Mouse (Mus musculus): ENCODE measurements at regions not wholly inside any gene's neighbourhood (a gene's known extent, or its start where the extent isn't known, plus 50 kb on each side); places are given as distances from the start of the nearest gene placed in this dataset.

DNA sequence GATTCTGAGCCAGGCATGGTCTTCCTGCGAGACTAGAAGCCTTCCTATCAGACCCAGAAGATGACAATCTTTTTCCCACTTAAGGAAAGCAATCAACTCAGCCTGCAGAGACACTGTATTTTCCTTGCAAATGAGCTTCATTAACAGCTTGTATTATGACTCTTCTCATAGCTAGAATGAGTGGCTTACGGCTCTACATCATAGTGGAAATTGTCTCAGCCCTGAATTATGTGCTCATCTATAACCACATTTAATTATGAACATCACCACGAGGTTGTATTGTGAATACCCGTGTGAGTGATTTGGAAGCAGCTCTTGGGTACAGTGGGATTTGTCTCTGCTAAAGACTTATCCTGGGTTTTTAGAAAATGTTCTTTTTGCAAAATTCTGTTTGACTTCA is 97.2 kb upstream of the Nck2 start:
- no peak for TF ChIP-seq GATA1 (IDR thresholded peaks at IDR 0.05; ENCODE audit: low read length)

DNA sequence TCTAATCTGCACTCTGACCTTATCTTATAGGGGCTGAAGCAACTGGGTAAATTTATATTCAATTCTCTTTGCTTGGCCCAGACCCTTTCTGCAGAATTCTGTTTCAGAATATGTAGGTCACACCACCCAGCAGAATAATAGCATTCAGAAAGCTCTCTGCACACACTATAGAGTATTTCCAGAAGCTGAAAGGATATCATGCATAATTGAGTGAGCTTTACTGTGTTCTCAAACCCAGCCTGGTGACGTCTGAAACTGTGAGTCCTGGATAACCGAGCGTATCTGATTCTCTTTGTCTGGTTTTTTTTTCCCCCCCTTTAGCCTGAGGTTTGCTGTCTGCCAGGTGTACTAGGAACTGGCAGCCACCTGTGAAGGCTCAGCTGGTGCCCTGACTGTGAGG is 94.4 kb upstream of the Nck2 start:
- no peak for TF ChIP-seq GATA1 (IDR thresholded peaks at IDR 0.05; ENCODE audit: low read length)

DNA sequence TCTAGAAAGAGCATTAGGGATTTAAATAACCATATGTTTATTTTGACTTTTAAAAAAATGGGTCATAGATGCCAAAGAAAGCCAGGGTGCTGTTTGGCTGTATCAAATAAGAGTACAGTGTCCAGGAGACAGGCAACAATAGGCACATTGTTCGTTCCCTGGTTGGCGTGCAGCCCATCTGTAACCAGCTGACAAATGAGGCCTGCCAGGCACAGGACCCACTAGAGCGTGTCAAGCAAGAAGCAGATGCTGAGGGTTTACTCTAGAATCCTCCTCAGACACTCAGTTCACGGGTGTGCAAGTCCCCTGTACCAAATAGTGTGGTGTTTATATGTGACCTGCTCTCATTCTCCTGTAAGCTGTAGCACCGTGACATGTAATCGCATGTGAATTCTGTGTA is 86.2 kb upstream of the Nck2 start:
- no peak for TF ChIP-seq GATA1 (IDR thresholded peaks at IDR 0.05; ENCODE audit: low read length)

DNA sequence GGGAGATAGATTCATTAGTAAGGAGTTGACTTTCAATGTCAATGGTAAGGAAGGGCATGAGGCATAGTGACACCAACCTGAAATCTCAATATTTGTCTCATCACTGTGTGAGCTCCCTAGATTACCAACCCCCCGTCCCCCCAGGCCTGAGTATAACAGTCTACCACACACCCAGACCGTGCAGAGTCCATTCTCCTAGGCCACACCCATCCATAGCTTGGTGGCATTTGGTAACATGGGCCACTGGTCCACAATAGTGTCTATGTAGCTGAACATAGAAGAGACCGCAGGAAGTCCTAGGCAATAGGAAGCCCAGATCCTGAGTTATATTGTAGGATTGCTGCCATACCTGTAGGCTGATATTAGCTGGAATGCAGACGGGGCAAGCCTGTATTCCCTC is 84.7 kb upstream of the Nck2 start:
- no peak for TF ChIP-seq GATA1 (IDR thresholded peaks at IDR 0.05; ENCODE audit: low read length)

- no peak for TF ChIP-seq GATA1 (IDR thresholded peaks at IDR 0.05; ENCODE audit: low read length)
These were observed 84.1 kb upstream of the Nck2 start for GRCm38 (mm10) chr1:43360291-43360690.

DNA sequence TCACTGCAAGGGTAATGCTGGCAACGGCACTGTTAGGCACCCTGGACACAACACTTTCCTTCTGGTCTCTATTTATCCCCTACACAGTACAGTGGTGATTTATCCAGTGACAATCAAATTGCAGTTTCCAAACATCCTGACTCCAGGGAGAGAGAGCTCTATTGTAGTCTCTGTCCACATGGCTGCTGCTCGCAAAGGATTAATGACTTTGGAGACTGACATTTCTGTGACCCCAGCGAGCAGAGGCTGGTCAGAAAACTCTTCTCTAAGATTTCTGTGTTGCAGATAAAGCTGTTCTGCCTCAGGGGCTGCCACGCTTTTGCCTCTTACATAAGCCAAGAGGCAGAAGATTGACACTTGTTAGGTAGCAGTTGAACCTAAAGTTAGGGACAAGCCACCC is 83.6 kb upstream of the Nck2 start:
- TF ChIP-seq GATA1 (IDR thresholded peaks at IDR 0.05; ENCODE audit: low read length), result no peak

GRCm38 (mm10) chr1:43361455-43361863 is 82.9 kb upstream of the Nck2 start:
- no peak for TF ChIP-seq GATA1 (IDR thresholded peaks at IDR 0.05; ENCODE audit: low read length)

- no peak for TF ChIP-seq GATA1 (IDR thresholded peaks at IDR 0.05; ENCODE audit: low read length)
These were observed 82.2 kb upstream of the Nck2 start for GRCm38 (mm10) chr1:43362136-43362535.

GRCm38 (mm10) chr1:43363178-43363577 is 81.2 kb upstream of the Nck2 start:
- no peak for TF ChIP-seq GATA1 (IDR thresholded peaks at IDR 0.05; ENCODE audit: low read length)

DNA sequence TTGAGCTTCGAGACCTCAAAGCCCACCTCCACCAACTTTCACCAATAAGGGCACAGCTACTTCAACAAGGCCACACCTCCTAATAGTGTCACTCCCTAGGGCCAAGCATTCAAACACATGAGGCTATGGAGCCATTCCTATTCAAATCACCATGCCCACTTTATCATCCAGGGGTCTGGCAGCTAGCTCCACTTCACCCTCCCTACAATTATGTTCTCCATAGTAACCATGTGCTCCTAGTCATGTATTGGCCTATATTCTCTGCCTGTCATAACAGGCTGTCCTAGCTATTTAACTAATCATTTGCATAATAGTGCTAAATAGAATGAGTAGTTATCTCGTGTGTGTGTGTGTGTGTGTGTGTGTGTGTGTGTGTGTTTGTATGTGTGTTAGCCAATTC is 77.9 kb upstream of the Nck2 start:
- TF ChIP-seq GATA1 (IDR thresholded peaks at IDR 0.05; ENCODE audit: low read length), result no peak

DNA sequence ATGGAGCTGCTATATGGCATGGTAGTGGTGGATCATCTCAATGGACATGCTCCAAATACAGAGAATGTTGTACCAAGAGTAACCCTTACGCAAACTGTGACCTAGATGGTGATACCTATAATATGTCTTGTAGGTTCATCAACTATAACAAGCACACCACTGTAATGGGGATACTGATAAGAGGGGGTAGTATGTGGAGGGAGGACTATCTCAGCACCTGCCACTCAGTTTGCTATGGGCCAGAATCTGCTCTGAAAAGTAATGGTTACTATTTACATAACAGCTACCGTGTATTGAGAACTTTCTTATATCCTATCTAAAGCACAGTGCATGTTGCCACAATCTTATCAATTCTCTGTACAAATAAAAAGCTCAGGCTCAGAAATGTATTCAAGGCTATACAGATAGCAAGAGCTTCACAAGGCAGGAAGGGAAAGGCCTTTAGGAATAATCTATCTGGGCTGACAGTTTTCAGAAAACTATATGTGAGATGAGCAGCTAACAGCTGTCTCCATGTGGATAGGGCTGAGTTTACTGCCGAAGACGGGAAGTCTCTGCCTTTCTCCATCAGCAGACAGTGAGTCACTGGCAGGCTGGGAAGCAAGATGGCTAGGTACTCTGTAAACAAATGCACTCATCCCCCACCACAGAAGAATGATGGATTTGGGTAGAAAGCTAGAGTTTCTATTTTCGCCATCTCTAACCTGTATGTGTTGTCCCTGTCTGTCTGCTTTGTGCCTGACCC is 77.1 kb upstream of the Nck2 start:
- no peak for TF ChIP-seq GATA1 (IDR thresholded peaks at IDR 0.05; ENCODE audit: low read length)

GRCm38 (mm10) chr1:43371863-43372262 is 72.5 kb upstream of the Nck2 start:
- no peak for TF ChIP-seq GATA1 (IDR thresholded peaks at IDR 0.05; ENCODE audit: low read length)

GRCm38 (mm10) chr1:43374946-43375345 is 69.4 kb upstream of the Nck2 start:
- TF ChIP-seq GATA1 (IDR thresholded peaks at IDR 0.05; ENCODE audit: low read length), result no peak

DNA sequence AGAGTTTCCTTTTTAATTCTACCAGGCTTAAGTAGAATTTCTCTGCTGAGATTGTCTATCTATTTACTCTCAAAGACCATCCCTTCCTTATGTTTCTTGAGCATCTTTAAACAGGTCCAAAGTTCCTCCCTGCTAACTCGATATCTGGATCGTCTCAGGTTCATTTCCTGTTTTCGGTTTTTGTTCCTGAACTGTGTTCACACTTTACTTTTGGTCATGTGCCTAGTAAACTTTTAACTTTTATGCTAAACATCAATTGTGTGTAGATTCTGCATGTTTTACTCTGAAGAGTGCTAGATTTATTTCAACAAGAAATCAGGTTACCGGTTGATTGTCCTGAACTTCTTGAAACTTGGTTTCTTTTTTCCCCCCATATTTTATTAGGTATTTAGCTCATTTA is 68.5 kb upstream of the Nck2 start:
- TF ChIP-seq GATA1 (IDR thresholded peaks at IDR 0.05; ENCODE audit: low read length), result no peak

DNA sequence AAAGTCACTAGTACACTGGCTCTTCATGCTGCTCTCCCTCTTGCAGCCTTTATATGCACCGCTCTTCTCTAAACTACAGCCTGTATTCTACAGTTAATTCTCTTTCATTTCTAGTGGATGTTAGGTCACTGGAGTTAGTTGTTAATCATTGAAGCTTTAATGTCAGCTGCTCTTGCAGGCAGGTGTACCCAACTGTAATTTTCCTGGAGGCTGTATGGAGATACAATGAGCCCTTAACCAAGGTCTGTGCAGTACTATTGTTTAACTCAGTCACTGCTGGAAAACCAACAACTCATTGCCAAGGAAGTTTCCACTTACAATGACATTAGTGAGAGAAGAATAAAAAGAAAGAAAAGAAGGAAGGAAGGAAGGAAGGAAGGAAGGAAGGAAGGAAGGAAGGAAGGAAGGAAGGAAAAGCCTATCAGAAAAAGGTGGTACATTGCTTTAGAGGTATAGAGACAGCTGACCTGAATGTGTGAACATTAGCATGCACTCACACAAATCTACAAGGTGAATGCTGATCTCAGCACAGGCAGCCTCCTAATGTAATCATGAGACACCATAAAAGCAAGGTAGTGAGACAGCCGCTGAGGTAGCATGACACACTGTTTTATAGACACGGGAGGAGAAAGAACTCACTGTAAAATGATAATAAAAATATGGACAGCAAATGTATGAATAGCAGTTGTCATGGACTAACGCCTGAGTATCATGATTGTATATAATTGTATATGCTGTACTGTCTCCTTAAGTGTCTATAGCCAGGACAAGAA is 66.7 kb upstream of the Nck2 start:
- no peak for TF ChIP-seq GATA1 (IDR thresholded peaks at IDR 0.05; ENCODE audit: low read length)

- no peak for TF ChIP-seq GATA1 (IDR thresholded peaks at IDR 0.05; ENCODE audit: low read length)
These were observed 59.4 kb upstream of the Nck2 start for GRCm38 (mm10) chr1:43385008-43385407.

GRCm38 (mm10) chr1:43394035-43394434 is 50.3 kb upstream of the Nck2 start:
- no peak for TF ChIP-seq GATA1 (IDR thresholded peaks at IDR 0.05; ENCODE audit: low read length)

All from G1E-ER4 (cell line).